Mouse (Mus musculus) myocyte (in vitro differentiated cells): ENCODE measurements at regions not wholly inside any gene's neighbourhood (a gene's known extent, or its start where the extent isn't known, plus 50 kb on each side); places are given as distances from the start of the nearest gene placed in this dataset.

Experiments
- H3K27me3 ChIP-seq: one replicate; pipeline ENCODE4 v1.6.1; 2011; ENCODE audit not compliant: control insufficient read depth, insufficient read depth, insufficient read length
- H3K36me3 ChIP-seq: one replicate; pipeline ENCODE4 v1.6.1; 2011; ENCODE audit not compliant: control insufficient read depth, insufficient read depth
- H3K4me2 ChIP-seq: one replicate; pipeline ENCODE4 v1.6.1; 2011; ENCODE audit warnings: low read depth, control low read depth
- H3K4me3 ChIP-seq: one replicate; pipeline ENCODE4 v1.5.1; 2011; ENCODE audit warnings: mild to moderate bottlenecking, control low read depth, moderate library complexity
- H3K79me2 ChIP-seq: one replicate; pipeline ENCODE4 v1.6.1; 2011; ENCODE audit not compliant: control insufficient read depth, insufficient read depth
- H3ac ChIP-seq: one replicate; pipeline ENCODE4 v1.6.1; 2011; ENCODE audit not compliant: control insufficient read depth, insufficient read length
- CEBPB ChIP-seq: IDR thresholded peaks from 2 replicates; pipeline ENCODE4 v1.6.1; 2011; ENCODE audit warnings: mild to moderate bottlenecking, moderate library complexity; ENCODE audit not compliant: poor library complexity, insufficient read depth, severe bottlenecking
- E2F4 ChIP-seq: IDR thresholded peaks from one replicate; pipeline ENCODE4 v1.6.1; 2011; ENCODE audit warnings: mild to moderate bottlenecking, control low read depth, moderate library complexity; ENCODE audit not compliant: insufficient read depth
- MAX ChIP-seq: IDR thresholded peaks from one replicate; pipeline ENCODE4 v1.6.1; 2011; ENCODE audit warnings: low read depth, mild to moderate bottlenecking, control low read depth
- MYOD1 ChIP-seq, 3 experiments: IDR thresholded peaks; one replicate each; pipeline ENCODE4 v1.6.1; 2011; ENCODE audit warnings: control low read depth in 2 of 3, low read depth in 2 of 3, mild to moderate bottlenecking in 2 of 3, moderate library complexity in 1 of 3; ENCODE audit not compliant: insufficient read length in 2 of 3, control insufficient read depth in 1 of 3
- MYOG ChIP-seq, 3 experiments: IDR thresholded peaks; one replicate each; pipeline ENCODE4 v1.6.1; 2011; ENCODE audit warnings: control low read depth in 2 of 3, low read depth in 2 of 3, mild to moderate bottlenecking in 2 of 3; ENCODE audit not compliant: insufficient read length in 2 of 3, control insufficient read depth in 1 of 3, insufficient read depth in 1 of 3
- POLR2A ChIP-seq: IDR thresholded peaks from one replicate; pipeline ENCODE4 v1.6.1; 2011; ENCODE audit warnings: low read depth, mild to moderate bottlenecking, control low read depth, moderate library complexity; ENCODE audit not compliant: insufficient read length
- POLR2AphosphoS2 ChIP-seq: IDR thresholded peaks from one replicate; pipeline ENCODE4 v1.6.1; 2011; ENCODE audit warnings: low read depth, control low read depth; ENCODE audit not compliant: insufficient read length
- REST ChIP-seq: IDR thresholded peaks from one replicate; pipeline ENCODE4 v1.6.1; 2011; ENCODE audit warnings: mild to moderate bottlenecking, control low read depth, moderate library complexity; ENCODE audit not compliant: insufficient read depth, insufficient read length
- SRF ChIP-seq: IDR thresholded peaks from one replicate; pipeline ENCODE4 v1.6.1; 2011; ENCODE audit warnings: low read depth; ENCODE audit not compliant: control insufficient read depth, insufficient read length
- TCF12 ChIP-seq: IDR thresholded peaks from one replicate; pipeline ENCODE4 v1.6.1; 2011; ENCODE audit warnings: mild to moderate bottlenecking, control low read depth; ENCODE audit not compliant: poor library complexity, insufficient read depth, severe bottlenecking
- TCF3 ChIP-seq: IDR thresholded peaks from one replicate; pipeline ENCODE4 v1.6.1; 2011; ENCODE audit warnings: low read depth, control low read depth; ENCODE audit not compliant: insufficient read length
- USF1 ChIP-seq: IDR thresholded peaks from one replicate; pipeline ENCODE4 v1.6.1; 2011; ENCODE audit warnings: low read depth, mild to moderate bottlenecking, control low read depth, moderate library complexity

- no peak overlapping the region for H3ac ChIP-seq
- TF ChIP-seq REST (no peak), MYOG (IDR thresholded peaks at IDR 0.05; ENCODE audit: control insufficient read depth in 1 of 3, insufficient read depth in 1 of 3, insufficient read length in 2 of 3, low read depth in 2 of 3) (no peak), MAX (no peak), POLR2AphosphoS2 (no peak), SRF (no peak), MYOD1 (IDR thresholded peaks at IDR 0.05; ENCODE audit: control insufficient read depth in 1 of 3, insufficient read length in 2 of 3, low read depth in 2 of 3) (no peak), E2F4 (no peak)
- H3K36me3 ChIP-seq = no peaks in the 10 kb centered on the region
- no peak overlapping the region for H3K4me3 ChIP-seq
- no peaks in the 10 kb centered on the region for H3K79me2 ChIP-seq
- H3K4me2 ChIP-seq = no peak overlapping the region
- H3K27me3 ChIP-seq = no peaks in the 10 kb centered on the region
Measured at GRCm38 (mm10) chr3:34434901-34435300, 215.3 kb upstream of the Sox2 start.

- Histone ChIP-seq H3K79me2 (no peaks in the 10 kb centered on the region), H3K4me2 (no peak overlapping the region), H3K4me3 (no peak overlapping the region), H3K36me3 (no peaks in the 10 kb centered on the region), H3K27me3 (no peaks in the 10 kb centered on the region), H3ac (no peak overlapping the region)
- TF ChIP-seq CEBPB (no peak), MAX (no peak), MYOG (IDR thresholded peaks at IDR 0.05; ENCODE audit: control insufficient read depth in 1 of 3, insufficient read depth in 1 of 3, insufficient read length in 2 of 3, low read depth in 2 of 3) (no peak), REST (no peak), MYOD1 (IDR thresholded peaks at IDR 0.05; ENCODE audit: control insufficient read depth in 1 of 3, insufficient read length in 2 of 3, low read depth in 2 of 3) (no peak), TCF12 (no peak), USF1 (no peak), POLR2AphosphoS2 (no peak), TCF3 (no peak), POLR2A (no peak), SRF (no peak), E2F4 (no peak)
Measured at GRCm38 (mm10) chr3:34427967-34428366, 222.2 kb upstream of the Sox2 start.

GRCm38 (mm10) chr3:34427495-34427894 is 222.7 kb upstream of the Sox2 start:
- no peaks in the 10 kb centered on the region for H3K79me2 ChIP-seq
- TF ChIP-seq MYOD1 (IDR thresholded peaks at IDR 0.05; ENCODE audit: control insufficient read depth in 1 of 3, insufficient read length in 2 of 3, low read depth in 2 of 3) (no peak), MYOG (IDR thresholded peaks at IDR 0.05; ENCODE audit: control insufficient read depth in 1 of 3, insufficient read depth in 1 of 3, insufficient read length in 2 of 3, low read depth in 2 of 3) (no peak), CEBPB (no peak), E2F4 (no peak), TCF3 (no peak)
- no peak overlapping the region for H3ac ChIP-seq
- no peak overlapping the region for H3K4me3 ChIP-seq
- no peaks in the 10 kb centered on the region for H3K36me3 ChIP-seq
- no peaks in the 10 kb centered on the region for H3K27me3 ChIP-seq
- H3K4me2 ChIP-seq = no peak overlapping the region

- H3K79me2 ChIP-seq = no peaks in the 10 kb centered on the region
- H3ac ChIP-seq = no peak overlapping the region
- no peaks in the 10 kb centered on the region for H3K27me3 ChIP-seq
- TF ChIP-seq E2F4 (no peak), SRF (no peak), TCF12 (no peak), POLR2A (no peak), MYOG (IDR thresholded peaks at IDR 0.05; ENCODE audit: control insufficient read depth in 1 of 3, insufficient read depth in 1 of 3, insufficient read length in 2 of 3, low read depth in 2 of 3) (no peak), USF1 (no peak), MAX (no peak), POLR2AphosphoS2 (no peak), TCF3 (no peak), CEBPB (no peak), REST (no peak), MYOD1 (IDR thresholded peaks at IDR 0.05; ENCODE audit: control insufficient read depth in 1 of 3, insufficient read length in 2 of 3, low read depth in 2 of 3) (no peak)
- no peak overlapping the region for H3K4me3 ChIP-seq
- no peak overlapping the region for H3K4me2 ChIP-seq
- no peaks in the 10 kb centered on the region for H3K36me3 ChIP-seq
Measured at GRCm38 (mm10) chr3:34426955-34427354, 223.2 kb upstream of the Sox2 start.

- H3K27me3 ChIP-seq = no peaks in the 10 kb centered on the region
- H3K4me3 ChIP-seq = no peak overlapping the region
- no peaks in the 10 kb centered on the region for H3K79me2 ChIP-seq
- H3K36me3 ChIP-seq = no peaks in the 10 kb centered on the region
- H3K4me2 ChIP-seq = no peak overlapping the region
- TF ChIP-seq REST = no peak
- TF ChIP-seq MYOG (IDR thresholded peaks at IDR 0.05; ENCODE audit: control insufficient read depth in 1 of 3, insufficient read depth in 1 of 3, insufficient read length in 2 of 3, low read depth in 2 of 3) = no peak
- no peak for TF ChIP-seq USF1
- TF ChIP-seq TCF12 = no peak
- TF ChIP-seq E2F4 = no peak
- no peak for TF ChIP-seq MAX
- no peak for TF ChIP-seq CEBPB
- no peak for TF ChIP-seq POLR2A
- TF ChIP-seq POLR2AphosphoS2 = no peak
- no peak for TF ChIP-seq TCF3
- no peak for TF ChIP-seq MYOD1 (IDR thresholded peaks at IDR 0.05; ENCODE audit: control insufficient read depth in 1 of 3, insufficient read length in 2 of 3, low read depth in 2 of 3)
- TF ChIP-seq SRF = no peak
- no peak overlapping the region for H3ac ChIP-seq
Measured at GRCm38 (mm10) chr3:34411915-34412306, 238.3 kb upstream of the Sox2 start.
